Mouse (Mus musculus) ES-E14 (cell line): ENCODE measurements at regions not wholly inside any gene's neighbourhood (a gene's known extent, or its start where the extent isn't known, plus 50 kb on each side); places are given as distances from the start of the nearest gene placed in this dataset.

Source experiments
- CHD2 ChIP-seq: IDR thresholded peaks from 2 replicates; pipeline ENCODE4 v1.6.1; 2014; ENCODE audit warnings: mild to moderate bottlenecking, low read depth, low read length, inconsistent platforms
- HCFC1 ChIP-seq: IDR thresholded peaks from 2 replicates; pipeline ENCODE4 v1.6.1; 2012; ENCODE audit warnings: low read length, inconsistent platforms, borderline replicate concordance; ENCODE audit not compliant: insufficient read depth
- MAFK ChIP-seq: IDR thresholded peaks from 2 replicates; pipeline ENCODE4 v1.6.1; 2014; ENCODE audit warnings: mild to moderate bottlenecking, low read depth, low read length, inconsistent platforms; ENCODE audit not compliant: insufficient read depth
- ZC3H11A ChIP-seq: IDR thresholded peaks from 2 replicates; pipeline ENCODE4 v1.6.1; 2012; ENCODE audit warnings: low read depth, mild to moderate bottlenecking, inconsistent platforms, low read length, borderline replicate concordance
- ZNF384 ChIP-seq: IDR thresholded peaks from 2 replicates; pipeline ENCODE4 v1.6.1; 2012; ENCODE audit warnings: low read depth, low read length, inconsistent platforms

DNA sequence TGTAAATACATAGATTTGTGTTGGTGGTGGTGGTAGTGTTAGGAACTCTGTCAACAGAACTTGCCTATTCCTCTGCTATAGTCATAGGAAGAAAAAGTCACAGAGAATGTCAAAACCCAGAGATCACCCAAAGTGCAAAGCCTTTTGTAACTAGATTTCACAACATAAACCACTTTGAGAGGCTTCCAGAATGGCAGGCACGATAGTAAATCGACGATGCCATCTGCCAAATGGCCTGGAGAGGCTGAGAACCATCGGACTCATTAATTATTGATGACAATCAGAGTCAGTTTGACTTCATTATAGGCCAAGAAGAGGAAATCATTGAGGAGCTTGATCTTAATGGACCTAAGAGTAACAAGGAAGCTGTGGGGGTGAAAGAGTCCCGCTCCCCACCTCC lies 207.6 kb upstream of the Kirrel3 start:
- TF ChIP-seq MAFK (no peak), CHD2 (no peak), ZC3H11A (no peak), HCFC1 (no peak), ZNF384 (no peak)
